Mouse (Mus musculus): ENCODE data around the gene Gm26558. TPM values are rescaled to one million over a fixed set of nuclear protein-coding genes. Genes with fewer than 3 reads are reported as not detected.

Gene Gm26558
- polyA plus RNA-seq (2014; fragmentation: Illumina TruSeq; extraction: RNeasy Lipid Tissue Mini Kit (QIAGEN cat#74804); ENCODE audit: low read depth, low replicate concordance): not detected

DNA sequence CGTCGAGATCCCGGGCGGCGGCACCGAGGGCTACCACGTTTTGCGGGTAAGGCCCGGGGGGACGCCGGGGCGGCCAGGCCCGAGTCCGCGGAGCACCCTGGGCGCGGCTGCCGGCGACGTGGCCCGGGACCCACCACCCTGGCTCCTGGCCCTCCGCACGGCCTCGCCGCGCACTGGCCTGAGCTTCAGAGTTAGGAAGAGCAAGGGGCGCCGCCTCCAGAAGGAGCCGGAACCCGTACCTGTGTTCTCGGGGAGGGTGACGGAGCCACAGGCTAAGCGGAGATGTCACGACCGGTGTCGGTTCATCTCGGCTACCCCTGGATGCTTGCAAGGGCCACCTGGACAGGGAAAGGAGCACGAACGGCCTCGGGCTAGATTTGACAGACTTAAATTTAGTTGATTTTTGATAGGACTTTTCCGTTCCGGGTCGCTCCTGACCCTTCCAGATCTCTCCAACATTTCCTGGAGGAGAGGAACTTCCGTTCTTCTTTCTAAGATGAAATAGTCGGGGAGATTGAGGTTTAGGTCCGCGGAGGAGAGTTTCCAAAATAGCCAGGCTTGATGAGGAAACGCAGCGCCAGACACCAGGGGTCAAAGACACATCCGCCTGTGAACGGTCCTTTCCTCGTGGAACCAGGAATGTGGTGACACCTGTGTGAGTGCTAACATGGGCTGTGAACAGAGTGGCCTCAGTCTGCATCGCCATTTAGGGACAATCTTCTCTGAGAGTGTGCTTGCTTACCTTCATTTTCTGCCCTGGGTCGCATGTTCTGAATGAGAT lies at the start of gene Gm26558:
Gm26558 (minus strand) TSS at position 394 of the 781 bp plus-strand sequence.

DNA sequence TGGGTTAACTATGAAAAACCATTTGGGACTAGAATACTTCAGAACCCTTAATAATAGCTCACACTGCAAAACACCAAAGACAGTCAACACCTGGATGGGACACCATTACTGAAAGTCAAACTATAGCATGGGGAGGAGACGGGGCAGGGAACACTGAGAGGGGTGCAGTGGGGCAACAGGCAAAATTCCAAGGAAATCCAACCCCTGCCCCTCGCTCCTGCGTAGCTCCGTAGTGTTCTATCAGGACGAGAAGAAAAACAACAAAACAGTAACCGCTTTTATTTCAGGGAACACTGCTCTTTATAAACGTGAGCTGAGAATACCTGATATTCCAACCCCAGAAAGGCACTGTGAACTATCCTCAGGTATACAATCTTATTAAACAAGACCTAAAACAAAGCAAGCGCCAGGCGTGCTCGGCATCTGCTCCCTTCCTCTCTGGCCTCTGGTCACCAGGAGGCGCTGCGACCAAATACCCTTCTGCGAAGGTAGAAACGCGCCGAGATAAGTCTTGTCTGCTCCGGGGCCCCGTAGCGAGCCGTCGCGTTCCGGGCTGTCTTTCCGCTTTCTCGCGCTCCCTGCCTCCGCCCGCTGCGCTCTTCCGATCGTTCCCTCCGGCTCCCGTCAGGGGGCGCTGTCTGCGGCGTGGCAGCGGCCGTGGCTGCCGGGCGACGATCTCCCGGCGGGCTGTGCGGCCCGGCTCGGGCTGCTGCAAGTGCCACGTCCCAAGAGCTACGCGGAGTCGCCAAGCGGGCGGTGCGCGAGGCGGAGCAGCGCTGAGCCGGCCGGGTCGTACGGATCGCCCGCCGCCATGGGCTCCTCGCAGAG lies 807 bp downstream of the Gm26558 start, which contains the start of gene Gorasp2:
Gorasp2 (plus strand) TSS at position 690 of the 828 bp plus-strand sequence.

Other genes with a start within 250 kb of the Gm26558 start
- gene Sp5, start 187.2 kb downstream of the Gm26558 start, polyA plus RNA-seq (2014; fragmentation: Illumina TruSeq; extraction: RNeasy Lipid Tissue Mini Kit (QIAGEN cat#74804); ENCODE audit: low read depth, low replicate concordance): 1.4 TPM
- 7.2 TPM for gene Erich2, start 153.3 kb downstream of the Gm26558 start, polyA plus RNA-seq (2014; fragmentation: Illumina TruSeq; extraction: RNeasy Lipid Tissue Mini Kit (QIAGEN cat#74804); ENCODE audit: low read depth, low replicate concordance)
- 0.28 TPM for gene Gad1, start 109.0 kb downstream of the Gm26558 start, polyA plus RNA-seq (2014; fragmentation: Illumina TruSeq; extraction: RNeasy Lipid Tissue Mini Kit (QIAGEN cat#74804); ENCODE audit: low read depth, low replicate concordance)
- 58.6 TPM for gene Gorasp2, start 532 bp downstream of the Gm26558 start, polyA plus RNA-seq (2014; fragmentation: Illumina TruSeq; extraction: RNeasy Lipid Tissue Mini Kit (QIAGEN cat#74804); ENCODE audit: low read depth, low replicate concordance)
- 135 TPM for gene Tlk1, start 163.6 kb upstream of the Gm26558 start, polyA plus RNA-seq (2014; fragmentation: Illumina TruSeq; extraction: RNeasy Lipid Tissue Mini Kit (QIAGEN cat#74804); ENCODE audit: low read depth, low replicate concordance)